Mouse (Mus musculus) mesoderm, embryonic 11.5 days (tissue): ENCODE measurements at regions not wholly inside any gene's neighbourhood (a gene's known extent, or its start where the extent isn't known, plus 50 kb on each side); places are given as distances from the start of the nearest gene placed in this dataset.

Experiments
- DNase-seq: peaks from one replicate; pipeline ENCODE4 v3.0.0-alpha.2; 2012; ENCODE audit warnings: low read depth, low spot score

DNA sequence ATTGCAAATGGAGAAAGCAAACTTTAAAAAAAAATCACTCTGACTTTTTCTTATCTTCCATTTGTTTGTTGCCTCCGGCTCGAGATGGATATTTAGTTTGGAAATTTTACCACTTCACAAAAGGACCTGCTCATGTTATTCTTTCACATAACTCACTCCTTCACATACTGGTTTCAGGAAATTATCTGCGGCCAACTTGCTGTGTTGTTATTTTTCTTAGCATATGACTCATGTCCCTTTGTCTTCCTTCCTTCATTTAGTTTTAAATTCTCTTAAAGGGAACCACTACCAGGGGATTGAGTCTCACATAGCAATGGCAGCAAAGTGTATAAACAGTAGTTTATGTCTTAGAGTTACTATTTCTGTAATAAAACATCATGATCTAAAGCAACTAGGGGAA lies 217.8 kb downstream of the Ahr start:
- no peak for DNase-seq

GRCm38 (mm10) chr12:35314035-35314434 lies 220.8 kb downstream of the Ahr start:
- no peak for DNase-seq

DNA sequence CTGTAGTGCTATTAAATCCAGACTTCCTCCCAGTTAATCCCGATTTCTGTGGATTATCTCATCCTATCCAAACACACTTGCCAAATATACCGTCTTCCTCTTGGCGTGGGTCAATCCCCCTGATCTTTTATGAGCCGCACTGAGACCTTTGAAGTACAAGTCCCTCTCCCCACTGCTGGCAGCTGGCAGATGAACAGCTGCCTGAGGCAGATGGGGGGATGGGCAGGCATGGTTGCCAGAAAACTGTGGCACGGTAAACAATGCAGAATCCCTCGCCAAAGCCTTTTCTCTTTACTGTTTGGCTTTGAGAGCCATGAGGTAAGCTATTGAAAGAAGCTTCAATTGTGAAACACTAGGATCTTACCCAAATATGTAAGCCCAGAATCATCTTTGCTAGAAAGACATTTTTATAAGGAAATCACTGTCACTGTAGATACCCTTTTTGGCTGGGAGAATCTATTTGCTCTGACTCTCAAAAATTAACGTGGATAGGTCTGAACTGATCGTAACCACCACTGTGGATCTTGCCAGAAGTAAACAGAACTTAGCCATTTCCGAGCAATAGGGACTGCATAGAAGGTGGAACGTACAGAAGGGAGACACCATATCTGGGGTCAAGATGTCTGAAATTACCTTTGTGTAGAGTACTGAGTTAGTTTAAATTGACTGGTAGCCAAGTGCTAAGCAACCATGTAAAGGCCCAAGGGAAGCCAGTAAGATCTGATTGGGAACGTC lies 221.5 kb downstream of the Ahr start:
- DNase-seq = peak; percentile 39

GRCm38 (mm10) chr12:35308537-35308936 lies 226.3 kb downstream of the Ahr start:
- peak; percentile 15 for DNase-seq

DNA sequence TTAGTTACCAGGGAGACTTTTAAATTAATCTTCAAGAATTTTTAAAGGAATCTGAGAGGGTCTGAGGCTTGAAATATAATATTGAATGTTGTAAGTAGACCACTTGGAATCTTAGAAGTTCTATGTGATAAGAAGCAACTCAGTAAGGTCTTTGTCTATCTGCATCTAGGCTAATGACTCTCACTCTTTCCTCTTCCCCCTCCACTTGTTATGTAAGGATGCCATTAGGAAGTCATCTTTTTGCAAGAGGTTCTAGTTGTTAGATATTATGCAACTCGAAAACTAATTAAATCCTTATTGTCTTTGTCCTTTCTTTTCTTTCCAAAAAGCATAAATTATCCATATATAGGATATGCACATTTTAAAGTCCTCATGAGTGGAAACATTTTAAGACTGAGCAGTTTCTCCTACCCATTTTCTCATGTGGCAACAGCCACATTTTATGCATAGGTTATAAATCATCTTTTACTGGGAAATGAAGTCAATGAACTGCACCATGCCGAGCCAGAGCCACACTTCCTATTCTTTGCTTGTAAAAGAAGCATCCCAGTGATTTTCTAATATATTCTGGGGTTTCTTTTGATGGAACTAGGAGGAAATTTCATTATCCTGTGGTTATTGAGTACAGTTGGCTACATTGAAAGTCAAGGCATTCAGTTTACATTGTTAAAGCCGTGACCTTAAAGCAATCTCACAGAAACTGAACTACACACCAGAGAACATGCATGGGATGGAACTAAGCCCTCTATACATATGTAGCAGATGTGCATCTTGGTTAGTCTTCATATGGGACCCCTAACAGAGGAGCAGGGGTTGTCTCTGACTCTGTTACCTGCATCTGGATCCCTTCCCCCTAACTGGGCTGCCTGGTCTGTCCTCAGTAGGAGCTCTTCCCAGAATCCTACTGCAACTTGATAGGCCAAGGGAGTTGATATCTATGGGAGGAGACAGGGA lies 230.8 kb downstream of the Ahr start:
- no peak for DNase-seq

DNA sequence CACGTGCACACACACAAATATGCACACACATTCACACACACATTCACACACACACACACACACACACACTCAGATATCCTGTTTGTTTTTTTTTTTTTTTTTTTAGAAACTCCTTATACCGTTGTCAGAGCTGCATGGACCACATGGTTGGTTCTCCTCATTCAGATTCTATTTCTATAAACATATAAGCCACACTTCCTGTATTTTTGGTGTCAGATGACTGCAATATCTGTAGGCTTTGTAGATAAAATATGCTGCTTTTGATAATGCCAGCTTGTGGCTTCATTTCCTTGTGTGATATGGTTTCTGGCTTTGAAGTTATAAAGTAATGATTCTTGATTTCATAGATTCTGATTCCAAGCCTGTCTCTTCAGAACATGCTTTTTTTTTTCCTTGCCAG lies 231.7 kb downstream of the Ahr start:
- no peak for DNase-seq

DNA sequence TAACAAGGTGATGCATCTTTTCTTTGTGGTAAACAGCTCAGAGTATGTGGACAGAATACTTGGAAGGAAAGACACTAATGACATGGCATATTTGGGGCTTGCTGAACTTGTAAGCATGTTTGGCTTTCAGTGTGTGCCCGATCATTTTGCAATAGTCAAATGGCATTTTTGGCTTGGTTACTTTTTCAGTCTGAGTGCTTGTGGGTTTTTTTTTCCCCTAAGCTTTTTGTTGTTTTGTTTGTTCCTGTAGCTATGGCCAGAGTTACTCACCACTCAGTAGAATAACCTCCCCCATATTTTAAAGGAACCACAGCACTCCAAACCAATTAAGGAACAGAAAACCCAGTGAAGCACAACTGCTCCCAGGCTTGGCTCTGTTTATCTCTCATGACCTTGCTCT lies 240.2 kb downstream of the Ahr start:
- DNase-seq = no peak

DNA sequence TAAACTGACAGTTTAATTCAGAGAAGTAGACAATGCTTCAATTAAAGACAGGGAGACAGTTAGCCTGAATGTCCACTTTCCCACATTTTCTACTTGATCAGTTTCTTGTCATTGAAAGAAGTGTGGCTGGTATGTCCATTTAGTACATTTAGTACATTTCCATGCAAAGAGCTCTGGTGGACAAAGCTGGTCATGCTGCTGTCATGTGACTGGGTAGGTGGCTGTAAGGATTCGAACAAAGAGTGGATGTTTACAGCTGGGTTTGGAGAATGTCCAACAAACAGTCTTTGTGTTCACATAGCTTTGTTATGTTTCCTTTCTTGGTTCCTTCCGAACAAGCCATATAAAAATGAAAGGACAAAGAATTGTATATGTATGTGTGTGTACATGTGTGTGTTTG lies 241.3 kb downstream of the Ahr start:
- DNase-seq = no peak

- DNase-seq = no peak
Measured at GRCm38 (mm10) chr12:35291941-35292341, 242.9 kb downstream of the Ahr start.

GRCm38 (mm10) chr12:35287974-35288373 lies 241.0 kb downstream of the Snx13 start:
- no peak for DNase-seq

- DNase-seq = no peak
Measured at GRCm38 (mm10) chr12:35287570-35287969, 240.6 kb downstream of the Snx13 start.

DNA sequence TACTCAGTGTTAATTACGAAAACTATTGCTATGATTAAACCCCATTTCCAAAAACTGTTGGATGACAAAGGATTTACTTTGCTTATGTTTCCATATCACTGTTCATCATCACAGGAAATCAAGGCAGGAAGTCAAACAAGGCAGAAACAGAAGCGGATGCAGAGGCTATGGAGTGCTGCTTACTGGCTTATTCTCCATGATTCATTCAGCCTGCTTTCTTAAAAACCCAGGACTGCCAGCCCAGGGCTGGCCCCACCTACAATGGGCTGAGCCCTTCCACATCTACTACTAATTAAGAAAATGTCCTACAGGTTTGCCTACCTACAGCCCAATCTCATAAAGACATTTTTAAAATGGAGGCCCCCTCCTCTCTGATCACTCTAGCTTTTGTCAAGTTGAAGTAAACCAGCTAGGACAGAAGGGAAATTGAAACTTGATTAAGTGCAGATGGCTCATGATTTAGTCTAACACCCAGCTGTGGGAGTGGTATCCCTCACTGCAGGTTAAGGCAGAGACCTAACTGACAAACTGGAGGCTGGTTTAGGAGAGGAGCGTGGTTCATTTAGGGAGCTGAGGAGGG lies 240.1 kb downstream of the Snx13 start:
- DNase-seq = no peak

DNA sequence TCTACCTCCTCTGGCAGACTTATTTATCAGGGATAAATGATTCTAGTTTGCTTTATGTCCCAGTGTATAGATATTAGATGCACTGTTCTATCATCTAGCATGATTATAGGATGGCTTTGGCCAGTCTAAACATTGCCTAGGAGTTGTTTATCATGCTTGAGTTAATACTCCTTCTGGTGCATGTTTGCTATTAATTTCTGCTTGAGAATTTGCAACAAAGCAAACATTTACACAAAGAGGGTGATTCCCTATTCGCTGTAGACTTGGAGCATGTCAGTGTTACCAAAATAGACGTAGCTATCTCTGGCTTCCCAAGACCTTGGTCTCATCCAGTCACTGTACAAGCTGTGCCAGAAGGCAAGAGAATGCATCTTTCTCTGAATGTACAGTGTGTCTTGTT lies 237.4 kb downstream of the Snx13 start:
- DNase-seq = no peak

- DNase-seq = no peak
Measured at GRCm38 (mm10) chr12:35283925-35284324, 236.9 kb downstream of the Snx13 start.

DNA sequence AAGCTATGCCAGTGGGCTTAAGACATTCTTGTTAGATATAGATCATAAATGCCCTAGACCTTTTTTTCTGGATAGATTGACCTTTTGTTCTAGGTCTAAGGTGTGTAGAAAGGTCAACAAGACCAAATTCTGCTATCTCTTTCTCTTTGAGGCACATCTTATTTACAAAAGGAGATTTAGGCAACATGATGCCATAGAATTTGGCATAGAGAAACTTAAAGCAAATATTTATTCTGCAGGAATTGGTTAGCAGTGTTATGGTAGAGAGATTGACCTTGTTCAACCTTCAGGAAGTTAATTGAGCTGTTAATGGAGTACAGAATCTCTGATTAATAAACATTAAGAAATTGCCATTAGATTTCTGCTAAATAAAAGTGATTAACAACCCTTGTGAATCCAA lies 236.4 kb downstream of the Snx13 start:
- no peak for DNase-seq

DNA sequence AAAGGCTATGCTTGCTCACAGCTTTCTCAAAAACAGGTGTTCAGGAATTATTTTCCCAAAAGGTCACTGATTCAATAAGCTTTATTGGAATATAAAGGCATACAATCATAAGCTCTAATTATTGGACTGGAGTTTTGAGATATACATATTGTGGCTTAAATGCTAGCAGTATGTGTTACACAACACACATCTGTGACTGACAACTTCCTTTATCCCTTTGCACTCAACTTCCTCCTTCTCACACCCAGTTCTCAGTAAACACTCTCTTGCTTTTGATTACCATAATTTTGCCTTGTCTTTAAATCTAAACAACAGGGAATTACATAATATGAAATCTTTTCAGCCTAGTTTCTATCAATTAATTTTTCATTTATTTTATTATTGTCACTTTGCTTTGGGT lies 222.5 kb downstream of the Snx13 start:
- DNase-seq = no peak

DNA sequence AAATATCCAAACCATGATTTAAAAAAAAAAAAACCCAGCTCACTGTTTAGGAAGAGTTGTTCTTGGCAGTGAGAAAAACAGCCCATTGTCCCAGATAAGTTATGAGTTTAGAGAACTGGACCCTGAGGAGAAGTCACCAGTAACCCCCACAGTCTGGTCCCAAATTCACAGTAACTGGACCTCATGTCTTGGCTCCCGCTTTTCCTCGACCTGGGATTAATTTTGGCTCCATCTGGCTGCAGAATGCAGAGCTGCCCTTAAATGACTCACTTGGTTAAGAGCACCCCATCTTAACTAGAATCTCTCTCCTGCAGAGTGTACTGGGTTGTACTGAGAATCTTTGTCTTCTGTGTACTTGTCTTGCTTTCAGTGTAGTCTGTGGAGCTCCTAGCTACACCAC lies 221.0 kb downstream of the Snx13 start:
- DNase-seq = no peak

GRCm38 (mm10) chr12:35267023-35267654 lies 220.2 kb downstream of the Snx13 start:
- no peak for DNase-seq

DNA sequence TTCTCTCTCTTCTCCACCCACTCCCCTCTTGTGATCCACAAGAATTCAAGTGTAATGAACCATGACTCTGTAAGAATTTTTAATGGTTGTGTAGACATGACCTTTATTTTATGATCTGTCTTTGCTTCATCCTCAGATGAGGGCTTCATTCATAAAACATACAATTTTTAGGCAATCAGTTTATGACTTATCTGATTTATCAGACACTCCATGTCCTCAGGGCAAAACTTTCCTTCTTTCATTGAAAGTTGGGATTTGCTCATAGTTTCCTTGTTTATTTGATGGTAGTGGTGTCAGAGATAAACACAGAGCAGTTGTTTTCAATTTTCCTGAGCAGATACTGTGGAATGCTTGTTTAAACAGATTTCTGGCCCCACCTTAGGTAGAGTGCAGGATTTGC lies 212.8 kb downstream of the Snx13 start:
- no peak for DNase-seq

DNA sequence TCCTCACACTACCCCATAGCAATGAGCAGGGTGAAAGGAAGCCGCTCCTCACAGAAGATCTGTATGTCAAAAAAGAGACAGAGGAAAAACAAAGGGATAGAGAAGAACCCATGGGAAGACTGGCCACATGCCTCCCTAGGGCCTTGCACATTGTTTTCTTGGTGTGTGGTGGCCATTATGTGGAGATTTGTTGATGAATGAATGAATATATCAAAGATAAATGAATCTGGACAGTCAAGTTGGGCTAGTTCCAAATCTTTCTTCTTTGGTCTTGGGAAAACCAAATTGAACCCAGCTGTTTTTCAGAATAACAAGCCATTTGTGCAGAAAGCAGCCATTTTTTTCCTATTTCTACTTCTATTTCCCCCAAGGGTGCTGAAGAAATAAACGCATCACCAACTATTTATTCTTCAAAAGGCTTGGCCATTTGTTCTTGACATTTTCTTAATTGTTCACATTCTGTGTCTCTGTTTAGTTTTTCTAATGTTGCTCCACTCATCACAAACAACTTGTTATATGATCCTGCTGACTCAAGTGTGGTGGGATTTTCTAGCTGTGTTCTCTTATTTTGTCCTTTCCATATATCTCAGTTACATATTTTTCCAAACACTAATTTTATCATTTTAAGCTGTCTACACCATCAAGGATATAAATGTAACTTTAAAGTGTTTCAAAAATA lies 208.9 kb downstream of the Snx13 start:
- DNase-seq = peak; percentile 44

- no peak for DNase-seq
Measured at GRCm38 (mm10) chr12:35248476-35248875, 201.5 kb downstream of the Snx13 start.
